Mouse (Mus musculus): Measurements from ENCODE around the gene Gm5868. TPM values are rescaled to one million over a fixed set of nuclear protein-coding genes. Genes with fewer than 3 reads are reported as not detected.

Gm5868 gene
- not detected in 2 replicates for polyA plus RNA-seq (2012)

GRCm38 (mm10) chr5:72587192-72587681 is at the start of gene Gm5868:
Gene Gm5868 (minus strand): TSS chr5:72587551.

DNA sequence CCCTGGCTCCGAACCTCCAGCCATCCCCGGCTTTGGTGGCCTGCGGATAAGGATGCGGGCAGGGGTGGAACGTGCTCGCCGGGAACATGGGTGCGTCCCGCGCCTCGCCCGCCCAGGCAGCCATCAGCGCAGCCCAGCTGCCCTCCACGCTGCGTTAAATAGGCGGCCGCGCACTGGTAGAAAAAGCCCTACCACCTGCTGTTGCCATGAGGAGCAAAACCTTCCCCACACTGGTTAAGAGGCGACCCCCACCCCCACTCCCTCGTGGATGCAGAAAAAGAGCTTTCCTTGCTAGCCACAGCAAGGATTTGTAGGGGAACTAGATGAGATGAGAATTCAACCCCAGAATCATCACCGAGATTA is 6.4 kb downstream of the Gm5868 start, which contains the start of gene Zar1:
Gene Zar1, minus strand, starts transcription at position 285 of the 363 bp plus-strand sequence.

GRCm38 (mm10) chr5:72559544-72560049 is 27.8 kb downstream of the Gm5868 start, which contains the start of gene Nfxl1:
Gene Nfxl1 (minus strand): TSS chr5:72559684.

Other genes with a start within 250 kb of the Gm5868 start
- not detected in 2 replicates for gene Corin, start 83.1 kb downstream of the Gm5868 start, polyA plus RNA-seq (2012)
- gene Nfxl1, start 27.9 kb downstream of the Gm5868 start, polyA plus RNA-seq (2012) = 17.6 and 18.1 TPM in 2 replicates
- gene Zar1, start 6.3 kb downstream of the Gm5868 start, polyA plus RNA-seq (2012) = not detected in 2 replicates
- gene Cnga1, start 56.7 kb upstream of the Gm5868 start, polyA plus RNA-seq (2012) = not detected in 2 replicates
- 0.17 and 0.18 TPM in 2 replicates for gene Nipal1, start 60.2 kb upstream of the Gm5868 start, polyA plus RNA-seq (2012)
- 0.06 and 0.17 TPM in 2 replicates for gene Txk, start 165.2 kb upstream of the Gm5868 start, polyA plus RNA-seq (2012)